21 mouse cellular contexts compared by ENCODE assay signal in genomic region chr7:65903456-65903855, GRCm38 (mm10). TPM values are rescaled to one million over a fixed set of nuclear protein-coding genes. Genes with fewer than 3 reads are reported as not detected.
DNase-seq lines count a peak whose midpoint lies in the region; ATAC-seq and TF ChIP-seq lines count a peak whose summit lies in the region.
"Had no signal": no experiment of that assay in that cellular context is flagged by ENCODE, and none has a peak within 500 bp of the region (broad histone marks: within the 10 kb centered on the region; RNA-seq: fewer than 3 reads in every experiment).

No protein-coding gene starts in this region.

- H3K27ac ChIP-seq in forebrain, postnatal 0 days (ENCODE audit: low read depth, low read length): 0 out of 2 replicates have a peak overlapping the region, but pooled peaks have one; percentile 60
- no peak overlapping the region for H3K27ac ChIP-seq in forebrain, embryonic 16.5 days (ENCODE audit: low read length)
- H3K27ac ChIP-seq in heart, postnatal 0 days (ENCODE audit: low read depth): peak overlapping the region; percentile 56; the same call in 1 of the 2 replicates
- no peak overlapping the region for H3K27ac ChIP-seq in midbrain, embryonic 11.5 days (ENCODE audit: low read depth, low read length)
- H3K27ac ChIP-seq in midbrain, embryonic 16.5 days (ENCODE audit: low read length): no peak overlapping the region
- no peak overlapping the region for H3K27ac ChIP-seq in hindbrain, embryonic 10.5 days
- H3K27ac ChIP-seq: hindbrain, embryonic 13.5 days had no signal

- no peak for TF ChIP-seq CTCF in forebrain, postnatal 0 days (IDR thresholded peaks at IDR 0.05; ENCODE audit: low read depth)
- TF ChIP-seq CTCF in heart, postnatal 0 days (IDR thresholded peaks at IDR 0.05; ENCODE audit: low read depth): no peak

- no peaks in the 10 kb centered on the region for H3K9me3 ChIP-seq in forebrain, postnatal 0 days (ENCODE audit: low read length)
- H3K9me3 ChIP-seq in forebrain, embryonic 16.5 days (ENCODE audit: control insufficient read depth, low read length): no peaks in the 10 kb centered on the region
- H3K9me3 ChIP-seq in heart, postnatal 0 days (replicated peaks; ENCODE audit: control insufficient read depth, low read length): no peaks in the 10 kb centered on the region
- no peaks in the 10 kb centered on the region for H3K9me3 ChIP-seq in midbrain, embryonic 11.5 days (ENCODE audit: control insufficient read depth, low read length)
- no peaks in the 10 kb centered on the region for H3K9me3 ChIP-seq in midbrain, embryonic 16.5 days (replicated peaks; ENCODE audit: control insufficient read depth, low read length, poor library complexity, severe bottlenecking)
- no peaks in the 10 kb centered on the region for H3K9me3 ChIP-seq in hindbrain, embryonic 10.5 days
- H3K9me3 ChIP-seq: embryonic facial prominence, embryonic 15.5 days; forebrain, embryonic 10.5 days; G1E; hindbrain, embryonic 13.5 days had no signal

- no peak overlapping the region for H3K4me3 ChIP-seq in forebrain, postnatal 0 days (ENCODE audit: low read depth, low read length)
- no peak overlapping the region for H3K4me3 ChIP-seq in forebrain, embryonic 16.5 days (replicated peaks; ENCODE audit: low read length)
- H3K4me3 ChIP-seq in heart, postnatal 0 days (ENCODE audit: low read depth, low read length): no peak overlapping the region
- H3K4me3 ChIP-seq in midbrain, embryonic 11.5 days (ENCODE audit: low read depth, low read length): no peak overlapping the region
- no peak overlapping the region for H3K4me3 ChIP-seq in midbrain, embryonic 16.5 days (ENCODE audit: low read depth, low read length)
- H3K4me3 ChIP-seq in hindbrain, embryonic 10.5 days: no peak overlapping the region
- H3K4me3 ChIP-seq: embryonic facial prominence, embryonic 15.5 days; erythroblast, embryonic 14.5 days; forebrain, embryonic 10.5 days; heart, embryonic 12.5 days; hindbrain, embryonic 13.5 days had no signal

- H3K4me2 ChIP-seq in forebrain, postnatal 0 days (ENCODE audit: low read depth): no peak overlapping the region
- H3K4me2 ChIP-seq in forebrain, embryonic 16.5 days (ENCODE audit: low read length): no peak overlapping the region
- H3K4me2 ChIP-seq in heart, postnatal 0 days (ENCODE audit: low read depth, low read length): no peak overlapping the region
- no peak overlapping the region for H3K4me2 ChIP-seq in midbrain, embryonic 11.5 days
- no peak overlapping the region for H3K4me2 ChIP-seq in midbrain, embryonic 16.5 days (ENCODE audit: low read length)
- H3K4me2 ChIP-seq: hindbrain, embryonic 13.5 days had no signal

- no peaks in the 10 kb centered on the region for H3K4me1 ChIP-seq in forebrain, postnatal 0 days (ENCODE audit: insufficient read depth)
- H3K4me1 ChIP-seq in forebrain, embryonic 16.5 days (replicated peaks; ENCODE audit: control insufficient read depth, insufficient read depth, low read length): 0 out of 2 replicates have a peak, but pooled peaks cover 4% of the 10 kb centered on the region
- H3K4me1 ChIP-seq in heart, postnatal 0 days (ENCODE audit: control insufficient read depth, insufficient read depth): peaks cover 16% of the 10 kb centered on the region
- peaks cover 4% of the 10 kb centered on the region; the same call in 1 of the 2 replicates for H3K4me1 ChIP-seq in midbrain, embryonic 11.5 days (ENCODE audit: control insufficient read depth, insufficient read depth, low read length)
- H3K4me1 ChIP-seq in midbrain, embryonic 16.5 days (ENCODE audit: control insufficient read depth, insufficient read depth, low read length): peaks cover 8% of the 10 kb centered on the region; the same call in 1 of the 2 replicates
- peaks cover 16% of the 10 kb centered on the region for H3K4me1 ChIP-seq in hindbrain, embryonic 10.5 days (replicated peaks)

- H3K9ac ChIP-seq in forebrain, postnatal 0 days: no peak overlapping the region
- H3K9ac ChIP-seq in forebrain, embryonic 16.5 days (replicated peaks; ENCODE audit: low read depth, low read length): no peak overlapping the region
- no peak overlapping the region for H3K9ac ChIP-seq in heart, postnatal 0 days (replicated peaks; ENCODE audit: low read depth, low read length)
- H3K9ac ChIP-seq in midbrain, embryonic 11.5 days (ENCODE audit: low read length): no peak overlapping the region
- no peak overlapping the region for H3K9ac ChIP-seq in midbrain, embryonic 16.5 days (ENCODE audit: low read depth, low read length)
- H3K9ac ChIP-seq: embryonic facial prominence, embryonic 15.5 days; heart, embryonic 12.5 days; hindbrain, embryonic 13.5 days had no signal

- no peaks in the 10 kb centered on the region for H3K36me3 ChIP-seq in forebrain, postnatal 0 days (ENCODE audit: insufficient read depth)
- no peaks in the 10 kb centered on the region for H3K36me3 ChIP-seq in forebrain, embryonic 16.5 days (ENCODE audit: control insufficient read depth, insufficient read depth)
- no peaks in the 10 kb centered on the region for H3K36me3 ChIP-seq in heart, postnatal 0 days (replicated peaks; ENCODE audit: control insufficient read depth, insufficient read depth, low read length)
- H3K36me3 ChIP-seq in midbrain, embryonic 11.5 days (ENCODE audit: control insufficient read depth, insufficient read depth, low read length): no peaks in the 10 kb centered on the region
- no peaks in the 10 kb centered on the region for H3K36me3 ChIP-seq in midbrain, embryonic 16.5 days (ENCODE audit: control insufficient read depth, insufficient read depth, low read length)
- H3K36me3 ChIP-seq in hindbrain, embryonic 10.5 days: no peaks in the 10 kb centered on the region
- H3K36me3 ChIP-seq: embryonic facial prominence, embryonic 15.5 days; forebrain, embryonic 10.5 days; G1E; heart, embryonic 12.5 days; hindbrain, embryonic 13.5 days had no signal

- no peak for ATAC-seq in forebrain, postnatal 0 days
- no peak for ATAC-seq in forebrain, embryonic 16.5 days
- ATAC-seq in heart, postnatal 0 days (ENCODE audit: insufficient read depth, low read depth): no peak
- ATAC-seq in midbrain, embryonic 11.5 days (ENCODE audit: low FRiP score): no peak
- ATAC-seq in midbrain, embryonic 16.5 days: no peak
- ATAC-seq: CD4-positive, CD25-positive, alpha-beta regulatory T cell, adult 4 months; forebrain, embryonic 14.5 days had no signal

- no peak for TF ChIP-seq EP300 in heart, postnatal 0 days (IDR thresholded peaks at IDR 0.05; ENCODE audit: low read depth)

- DNase-seq in forebrain, postnatal 0 days: no peak
- DNase-seq in heart, postnatal 0 days (ENCODE audit: low spot score): no peak
- DNase-seq in heart, adult 9 months (ENCODE audit: low spot score in 2 of 2): no peak
- peak; percentile 54 for DNase-seq in midbrain, embryonic 11.5 days (ENCODE audit: low spot score, missing footprints)
- DNase-seq in hindbrain, embryonic 10.5 days (ENCODE audit: low spot score): no peak
- DNase-seq: adrenal gland, adult 8-10 months; adrenal gland, postnatal 36 days; B cell, adult 2 months; embryo, embryonic 11 days; heart, postnatal 4 days had no signal

- no peaks in the 10 kb centered on the region for H3K27me3 ChIP-seq in forebrain, postnatal 0 days (ENCODE audit: insufficient read depth, low read length)
- H3K27me3 ChIP-seq in forebrain, embryonic 16.5 days (replicated peaks; ENCODE audit: control insufficient read depth, insufficient read depth, low read length): no peaks in the 10 kb centered on the region
- H3K27me3 ChIP-seq in heart, postnatal 0 days (ENCODE audit: control insufficient read depth, insufficient read depth, low read length): no peaks in the 10 kb centered on the region
- H3K27me3 ChIP-seq in midbrain, embryonic 11.5 days (ENCODE audit: control insufficient read depth, insufficient read depth, low read length): no peaks in the 10 kb centered on the region
- H3K27me3 ChIP-seq in midbrain, embryonic 16.5 days (ENCODE audit: control insufficient read depth, insufficient read depth, low read depth, low read length): no peaks in the 10 kb centered on the region
- H3K27me3 ChIP-seq in hindbrain, embryonic 10.5 days (ENCODE audit: insufficient read depth, poor library complexity, severe bottlenecking): no peaks in the 10 kb centered on the region
- H3K27me3 ChIP-seq: embryonic facial prominence, embryonic 15.5 days; hindbrain, embryonic 13.5 days had no signal

- 87% methylated on average over 6 of the region's 6 CpGs for WGBS in forebrain, postnatal 0 days
- WGBS in forebrain, embryonic 16.5 days: 88% methylated on average over 6 of the region's 6 CpGs
- WGBS in heart, postnatal 0 days: 50% methylated on average over 6 of the region's 6 CpGs
- WGBS in midbrain, embryonic 11.5 days: 83% methylated on average over 6 of the region's 6 CpGs
- WGBS in midbrain, embryonic 16.5 days: 88% methylated on average over 6 of the region's 6 CpGs
- 87% methylated on average over 6 of the region's 6 CpGs for WGBS in hindbrain, embryonic 10.5 days

RNA-seq across cellular contexts. Expression of gene Pcsk6, which starts 41.9 kb away (rescaled TPM):
- 8.2 and 10.2 TPM in 2 replicates for total RNA-seq in forebrain, postnatal 0 days (2014; rRNA removed)
- polyA plus RNA-seq in forebrain, postnatal 0 days (2015; fragmentation: Nextera tagmentation; extraction: Ambion mirVana): 1.6 and 2.4 TPM in 2 replicates
- polyA plus RNA-seq in forebrain, embryonic 16.5 days (2015; fragmentation: Nextera tagmentation; extraction: Ambion mirVana): 0.71 and 0.90 TPM in 2 replicates
- 8.1 and 10.1 TPM in 2 replicates for total RNA-seq in heart, postnatal 0 days (2014; rRNA removed; ENCODE audit: low replicate concordance)
- polyA plus RNA-seq in heart, postnatal 0 days (2015; fragmentation: Nextera tagmentation; extraction: Ambion mirVana): 1.6 and 1.7 TPM in 2 replicates
- polyA plus RNA-seq in midbrain, embryonic 11.5 days (2014; fragmentation: Nextera tagmentation; extraction: Ambion mirVana): 0.69 and 0.85 TPM in 2 replicates
- polyA plus RNA-seq in midbrain, embryonic 16.5 days (2015; fragmentation: Nextera tagmentation; extraction: Ambion mirVana): 0.82 and 1.2 TPM in 2 replicates
- polyA plus RNA-seq in hindbrain, embryonic 10.5 days (2016; fragmentation: Nextera tagmentation; extraction: Ambion mirVana): 1.0 and 1.2 TPM in 2 replicates
- total RNA-seq: granulocyte monocyte progenitor cell, adult 5-6 weeks had no signal
- polyA plus RNA-seq: CD4-positive, CD25-positive, alpha-beta regulatory T cell, adult 4 months; G1E had no signal

Comparison
In these comparisons a context has a peak if more than half of its experiments do, and no peak if none do; other contexts are left out.
1. H3K27ac ChIP-seq: peak in forebrain, postnatal 0 days (single experiment) and heart, postnatal 0 days (single experiment); none in forebrain, embryonic 16.5 days (single experiment), midbrain, embryonic 11.5 days (single experiment), midbrain, embryonic 16.5 days (single experiment) and hindbrain, embryonic 10.5 days (single experiment).